Mouse (Mus musculus): ENCODE measurements at regions not wholly inside any gene's neighbourhood (a gene's known extent, or its start where the extent isn't known, plus 50 kb on each side); places are given as distances from the start of the nearest gene placed in this dataset.

GRCm38 (mm10) chr17:62178612-62179210, 702.4 kb downstream of the Efna5 start:
- no peak for TF ChIP-seq CTCF (IDR thresholded peaks at IDR 0.05; ENCODE audit: control insufficient read depth, insufficient read depth, insufficient read length)
- no peak for TF ChIP-seq FOSL1 (IDR thresholded peaks at IDR 0.05; ENCODE audit: insufficient read depth, low read length, poor library complexity, severe bottlenecking)
- no peak for TF ChIP-seq USF1 (IDR thresholded peaks at IDR 0.05; ENCODE audit: low read depth)
- TF ChIP-seq MYOG (IDR thresholded peaks at IDR 0.05; ENCODE audit: control insufficient read depth, extremely low read depth, insufficient read length), result no peak
- no peak for TF ChIP-seq MAX (IDR thresholded peaks at IDR 0.05)
- TF ChIP-seq CEBPB (IDR thresholded peaks at IDR 0.05; ENCODE audit: low read depth), result no peak
